Mouse (Mus musculus) large intestine, adult 2 months (tissue): ENCODE results near the gene Gm20906. TPM values are rescaled to one million over a fixed set of nuclear protein-coding genes. Genes with fewer than 3 reads are reported as not detected.
"Not testable (repeated sequence)": the region's sequence is repeated elsewhere in the genome, so short reads cannot be mapped to it uniquely, and the experiment has no call there.

Experiments used
- DNase-seq: peaks from one replicate; pipeline ENCODE4 v3.0.0-alpha.2; 2012; ENCODE audit warnings: low read depth, low spot score
- WGBS: fragments of 180-500 bp; shearing (Covaris S2); methylation state at CpG from one replicate; pipeline ENCODE4 v1.1.7; 2018; 5-methylcytosine and 5-hydroxymethylcytosine counted together
- polyA plus RNA-seq: library from polyadenylated mRNA; depleted of rRNA; stranded (reverse); fragments of >200 nt; gene quantifications from 2 replicates; pipeline ENCODE4 v1.2.3, GENCODE M21; 2012; rRNA removed

The Gm20906 gene
- polyA plus RNA-seq = not detected in 2 replicates

GRCm38 (mm10) chrY:87550666-87551065 is at the start of gene Gm20906:
Gene Gm20906 (plus strand): TSS chrY:87550966.
- no CpG with 5 or more reads among the region's 6 CpGs for WGBS
- not testable (repeated sequence) for DNase-seq
